Mouse (Mus musculus) heart, postnatal 0 days (tissue): ENCODE measurements at regions not wholly inside any gene's neighbourhood (a gene's known extent, or its start where the extent isn't known, plus 50 kb on each side); places are given as distances from the start of the nearest gene placed in this dataset.

Source experiments
- ATAC-seq: fragments of 200-750 bp; cut with Nextera tagmentation; 2 replicates; pipeline ENCODE4 v1.8.0; 2017; ENCODE audit warnings: low read depth, moderate number of reproducible peaks, moderate library complexity; ENCODE audit not compliant: insufficient read depth
- DNase-seq: peaks from one replicate; pipeline ENCODE4 v3.0.0-alpha.2; 2016; ENCODE audit warnings: low spot score
- H3K27ac ChIP-seq: fragments of 300-500 bp; sonication (generic); 2 replicates; pipeline ENCODE4 v1.5.1; 2014; ENCODE audit warnings: low read depth, mild to moderate bottlenecking
- H3K27me3 ChIP-seq: fragments of 300-500 bp; sonication (generic); 2 replicates; pipeline ENCODE4 v1.6.1; 2014; ENCODE audit warnings: low read length, mixed read lengths; ENCODE audit not compliant: control insufficient read depth, insufficient read depth
- H3K36me3 ChIP-seq: fragments of 300-500 bp; sonication (generic); replicated peaks from 2 replicates; pipeline ENCODE4 v1.6.1; 2014; ENCODE audit warnings: low read length, mixed read lengths; ENCODE audit not compliant: control insufficient read depth, insufficient read depth
- H3K4me1 ChIP-seq: fragments of 300-500 bp; sonication (generic); 2 replicates; pipeline ENCODE4 v1.6.1; 2014; ENCODE audit warnings: antibody characterized with exemption; ENCODE audit not compliant: control insufficient read depth, insufficient read depth
- H3K4me2 ChIP-seq: fragments of 300-500 bp; sonication (generic); 2 replicates; pipeline ENCODE4 v1.6.1; 2014; ENCODE audit warnings: low read depth, mild to moderate bottlenecking, low read length, moderate library complexity
- H3K4me3 ChIP-seq: fragments of 300-500 bp; sonication (generic); 2 replicates; pipeline ENCODE4 v1.5.1; 2014; ENCODE audit warnings: low read depth, low read length
- H3K9ac ChIP-seq: fragments of 300-500 bp; sonication (generic); replicated peaks from 2 replicates; pipeline ENCODE4 v1.6.1; 2014; ENCODE audit warnings: low read depth, low read length, mixed read lengths
- H3K9me3 ChIP-seq: fragments of 300-500 bp; sonication (generic); replicated peaks from 2 replicates; pipeline ENCODE4 v1.6.1; 2016; ENCODE audit warnings: low read length; ENCODE audit not compliant: control insufficient read depth
- CTCF ChIP-seq: IDR thresholded peaks from 2 replicates; pipeline ENCODE4 v1.5.1; 2016; ENCODE audit warnings: antibody characterized with exemption, control low read depth, low read depth
- EP300 ChIP-seq: IDR thresholded peaks from 2 replicates; pipeline ENCODE4 v1.6.1; 2016; ENCODE audit warnings: antibody characterized with exemption, low read depth
- WGBS: fragments of 180-500 bp; shearing (Covaris S2); extraction: QIAGEN DNeasy Blood & Tissue Kit; methylation state at CpG from one replicate; pipeline ENCODE4 v1.1.7; 2014; 5-methylcytosine and 5-hydroxymethylcytosine counted together

DNA sequence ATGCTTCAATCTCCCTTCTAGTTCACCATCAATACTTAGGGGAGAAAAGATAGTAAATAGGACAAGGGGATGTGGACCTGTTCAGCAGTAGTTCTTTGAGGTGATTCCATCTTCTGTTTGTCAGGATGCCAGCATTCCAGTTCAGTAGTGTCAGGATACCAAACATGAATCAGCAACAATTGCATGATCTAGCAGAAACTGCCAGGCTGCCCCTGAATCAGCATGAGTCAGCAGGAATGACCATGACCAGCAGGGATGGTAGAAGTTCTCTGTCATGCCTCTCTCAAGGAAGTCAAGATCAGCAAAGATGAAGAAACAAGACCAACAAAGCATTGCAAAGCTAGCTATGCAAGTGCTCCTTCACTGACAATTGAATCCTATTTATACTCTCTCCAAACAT, 277.5 kb downstream of the Lrriq3 start:
- Histone ChIP-seq H3K36me3 (no peaks in the 10 kb centered on the region), H3K9ac (no peak overlapping the region), H3K4me1 (no peaks in the 10 kb centered on the region), H3K4me3 (no peak overlapping the region), H3K4me2 (no peak overlapping the region), H3K27ac (no peak overlapping the region), H3K27me3 (no peaks in the 10 kb centered on the region), H3K9me3 (no peaks in the 10 kb centered on the region)
- TF ChIP-seq EP300: no peak
- no peak for TF ChIP-seq CTCF
- ATAC-seq (no peak), DNase-seq (no peak)

GRCm38 (mm10) chr3:155373591-155373990, 280.4 kb downstream of the Lrriq3 start:
- H3K4me3 ChIP-seq: no peak overlapping the region
- no peaks in the 10 kb centered on the region for H3K9me3 ChIP-seq
- H3K27me3 ChIP-seq: no peaks in the 10 kb centered on the region
- H3K36me3 ChIP-seq: no peaks in the 10 kb centered on the region
- H3K9ac ChIP-seq: no peak overlapping the region
- H3K4me2 ChIP-seq: no peak overlapping the region
- TF ChIP-seq CTCF (no peak), EP300 (no peak)
- 78% methylated on average over 1 of the region's 1 CpGs for WGBS
- H3K4me1 ChIP-seq: no peaks in the 10 kb centered on the region
- no peak overlapping the region for H3K27ac ChIP-seq
- DNase-seq (no peak), ATAC-seq (no peak)

GRCm38 (mm10) chr3:155381910-155382309, 288.7 kb downstream of the Lrriq3 start:
- Histone ChIP-seq H3K36me3 (no peaks in the 10 kb centered on the region), H3K4me1 (no peaks in the 10 kb centered on the region), H3K4me3 (no peak overlapping the region), H3K4me2 (no peak overlapping the region), H3K27me3 (no peaks in the 10 kb centered on the region), H3K27ac (no peak overlapping the region), H3K9me3 (no peaks in the 10 kb centered on the region), H3K9ac (no peak overlapping the region)
- no peak for ATAC-seq
- no peak for TF ChIP-seq EP300
- no peak for TF ChIP-seq CTCF
- no peak for DNase-seq
- 70% methylated on average over 4 of the region's 4 CpGs for WGBS

GRCm38 (mm10) chr3:155382817-155383216, 289.6 kb downstream of the Lrriq3 start:
- H3K27ac ChIP-seq: no peak overlapping the region
- no peaks in the 10 kb centered on the region for H3K9me3 ChIP-seq
- no peak overlapping the region for H3K4me2 ChIP-seq
- H3K4me3 ChIP-seq: no peak overlapping the region
- ATAC-seq (no peak), DNase-seq (no peak)
- H3K4me1 ChIP-seq: no peaks in the 10 kb centered on the region
- H3K27me3 ChIP-seq: no peaks in the 10 kb centered on the region
- no peak overlapping the region for H3K9ac ChIP-seq
- 70% methylated on average over 2 of the region's 2 CpGs for WGBS
- H3K36me3 ChIP-seq: no peaks in the 10 kb centered on the region
- TF ChIP-seq CTCF (no peak), EP300 (no peak)

- no peaks in the 10 kb centered on the region for H3K36me3 ChIP-seq
- H3K27me3 ChIP-seq: no peaks in the 10 kb centered on the region
- DNase-seq (no peak), ATAC-seq (no peak)
- 75% methylated on average over 5 of the region's 5 CpGs for WGBS
- H3K4me3 ChIP-seq: no peak overlapping the region
- no peak overlapping the region for H3K27ac ChIP-seq
- H3K9ac ChIP-seq: no peak overlapping the region
- H3K4me2 ChIP-seq: no peak overlapping the region
- TF ChIP-seq CTCF (no peak), EP300 (no peak)
- H3K9me3 ChIP-seq: no peaks in the 10 kb centered on the region
- no peaks in the 10 kb centered on the region for H3K4me1 ChIP-seq
These were observed 297.4 kb downstream of the Lrriq3 start for GRCm38 (mm10) chr3:155390666-155391065.

GRCm38 (mm10) chr3:155396134-155396533, 302.9 kb downstream of the Lrriq3 start:
- H3K9ac ChIP-seq: no peak overlapping the region
- no peaks in the 10 kb centered on the region for H3K9me3 ChIP-seq
- H3K4me1 ChIP-seq: no peaks in the 10 kb centered on the region
- WGBS: 80% methylated on average over 2 of the region's 2 CpGs
- no peak overlapping the region for H3K4me3 ChIP-seq
- no peaks in the 10 kb centered on the region for H3K27me3 ChIP-seq
- H3K4me2 ChIP-seq: no peak overlapping the region
- DNase-seq: no peak
- H3K27ac ChIP-seq: no peak overlapping the region
- ATAC-seq: no peak
- H3K36me3 ChIP-seq: no peaks in the 10 kb centered on the region
- TF ChIP-seq EP300 (no peak), CTCF (no peak)
